Mouse (Mus musculus) CH12.LX (cell line): ENCODE results near the gene Wnk2. TPM values are rescaled to one million over a fixed set of nuclear protein-coding genes. Genes with fewer than 3 reads are reported as not detected.

Experiments
- DNase-seq: peaks from one replicate; pipeline ENCODE4 v3.0.0-alpha.2; 2013; ENCODE audit errors: extremely low read depth
- H3K27ac ChIP-seq: 2 replicates; pipeline ENCODE4 v1.5.1; 2012; ENCODE audit warnings: low read depth, mild to moderate bottlenecking, control low read depth, moderate library complexity; ENCODE audit not compliant: insufficient read depth
- H3K27me3 ChIP-seq: replicated peaks from 2 replicates; pipeline ENCODE3; 2012; ENCODE audit warnings: inconsistent platforms
- H3K36me3 ChIP-seq, 2 experiments: replicated peaks in 1 of 2; 2 replicates each; pipeline versions ENCODE3 to v1.6.1; 2012; ENCODE audit warnings: inconsistent platforms in 1 of 2, low read length in 1 of 2, mild to moderate bottlenecking in 1 of 2, mixed read lengths in 1 of 2, moderate library complexity in 1 of 2; ENCODE audit not compliant: control insufficient read depth in 1 of 2, insufficient read depth in 1 of 2
- H3K4me1 ChIP-seq, 2 experiments: 2 replicates each; pipeline ENCODE4 v1.6.1; 2012; ENCODE audit warnings: inconsistent platforms in 1 of 2, moderate library complexity in 1 of 2; ENCODE audit not compliant: insufficient read depth in 2 of 2, control insufficient read depth in 1 of 2
- H3K4me2 ChIP-seq: 2 replicates; pipeline ENCODE4 v1.6.1; 2012; ENCODE audit warnings: low read depth, mild to moderate bottlenecking, control low read depth; ENCODE audit not compliant: poor library complexity, insufficient read depth, severe bottlenecking
- H3K4me3 ChIP-seq, 3 experiments: fragments of 150-350 bp in 1 of 3; sonication (generic) in 1 of 3; replicated peaks in 1 of 3; 2 replicates each; pipeline versions ENCODE3 to v1.5.1; 2011 to 2012; ENCODE audit warnings: low read depth in 2 of 3, low read length in 2 of 3, mild to moderate bottlenecking in 2 of 3, moderate library complexity in 2 of 3, control low read depth in 1 of 3, improper control_type of control experiment in 1 of 3, inconsistent platforms in 1 of 3, mixed read lengths in 1 of 3; ENCODE audit not compliant: poor library complexity in 1 of 3
- H3K79me2 ChIP-seq: replicated peaks from 2 replicates; pipeline ENCODE4 v1.6.1; 2012; ENCODE audit warnings: mild to moderate bottlenecking, moderate library complexity; ENCODE audit not compliant: control insufficient read depth, poor library complexity, insufficient read depth, severe bottlenecking; ENCODE audit errors: extremely low read depth
- H3K9ac ChIP-seq: 2 replicates; pipeline ENCODE4 v1.6.1; 2012; ENCODE audit warnings: low read depth, mild to moderate bottlenecking, control low read depth, moderate library complexity; ENCODE audit not compliant: insufficient read depth
- H3K9me3 ChIP-seq: replicated peaks from 2 replicates; pipeline ENCODE3; 2012; ENCODE audit warnings: low read length, inconsistent platforms, mixed read lengths
- BHLHE40 ChIP-seq: IDR thresholded peaks from 2 replicates; pipeline ENCODE4 v1.6.1; 2011; ENCODE audit warnings: mild to moderate bottlenecking, low read depth, low read length, improper control_type of control experiment
- EP300 ChIP-seq: IDR thresholded peaks from 2 replicates; pipeline ENCODE4 v1.6.1; 2011; ENCODE audit warnings: low read length, improper control_type of control experiment
- GABPA ChIP-seq: IDR thresholded peaks from 2 replicates; pipeline ENCODE4 v1.6.1; 2012; ENCODE audit warnings: low read depth, low read length, improper control_type of control experiment, inconsistent platforms; ENCODE audit not compliant: insufficient replicate concordance
- JUN ChIP-seq: IDR thresholded peaks from 2 replicates; pipeline ENCODE4 v1.6.1; 2011; ENCODE audit warnings: low read depth, mild to moderate bottlenecking, low read length, improper control_type of control experiment, moderate library complexity; ENCODE audit not compliant: insufficient read depth
- KAT2A ChIP-seq: IDR thresholded peaks from 2 replicates; pipeline ENCODE4 v1.6.1; 2012; ENCODE audit warnings: low read length, improper control_type of control experiment, inconsistent platforms; ENCODE audit not compliant: insufficient replicate concordance
- MAZ ChIP-seq: IDR thresholded peaks from 2 replicates; pipeline ENCODE4 v1.6.1; 2012; ENCODE audit warnings: low read depth, mild to moderate bottlenecking, inconsistent platforms, low read length, improper control_type of control experiment, moderate library complexity
- MEF2A ChIP-seq: IDR thresholded peaks from 2 replicates; pipeline ENCODE4 v1.6.1; 2014; ENCODE audit warnings: low read depth, mild to moderate bottlenecking, inconsistent platforms, low read length, improper control_type of control experiment, borderline replicate concordance
- MYC ChIP-seq: IDR thresholded peaks from 2 replicates; pipeline ENCODE4 v1.6.1; 2011; ENCODE audit warnings: low read depth, mild to moderate bottlenecking, improper control_type of control experiment, low read length
- NELFE ChIP-seq: IDR thresholded peaks from 2 replicates; pipeline ENCODE4 v1.6.1; 2011; ENCODE audit warnings: low read depth, low read length, improper control_type of control experiment
- POLR2A ChIP-seq: IDR thresholded peaks from 2 replicates; pipeline ENCODE4 v1.6.1; 2011; ENCODE audit warnings: low read depth, mild to moderate bottlenecking, improper control_type of control experiment, low read length
- RAD21 ChIP-seq: IDR thresholded peaks from 2 replicates; pipeline ENCODE4 v1.6.1; 2011; ENCODE audit warnings: low read depth, mild to moderate bottlenecking, low read length, improper control_type of control experiment, moderate library complexity
- SMC3 ChIP-seq: IDR thresholded peaks from 2 replicates; pipeline ENCODE4 v1.6.1; 2011; ENCODE audit warnings: low read depth, low read length, improper control_type of control experiment
- TCF12 ChIP-seq: IDR thresholded peaks from 2 replicates; pipeline ENCODE4 v1.6.1; 2014; ENCODE audit warnings: low read depth, mild to moderate bottlenecking, inconsistent platforms, low read length, improper control_type of control experiment
- USF1 ChIP-seq: IDR thresholded peaks from 2 replicates; pipeline ENCODE4 v1.6.1; 2014; ENCODE audit warnings: low read depth, mild to moderate bottlenecking, inconsistent platforms, low read length, improper control_type of control experiment
- ZC3H11A ChIP-seq: IDR thresholded peaks from 2 replicates; pipeline ENCODE4 v1.6.1; 2012; ENCODE audit warnings: low read depth, mild to moderate bottlenecking, inconsistent platforms, low read length, improper control_type of control experiment
- ZKSCAN1 ChIP-seq: IDR thresholded peaks from 2 replicates; pipeline ENCODE4 v1.6.1; 2012; ENCODE audit warnings: low read depth, inconsistent platforms, low read length, improper control_type of control experiment, borderline replicate concordance
- dilution Hi-C: fragments of 300-500 bp; cut with MboI; formaldehyde crosslinking; loops from 2 replicates; pipeline ENCODE4 v1.14.3; 2020; ENCODE audit warnings: low sequenced_read_pairs; ENCODE audit not compliant: extremely low pct_unique_long_range_greater_than_20kb, extremely low pct_ligation_motif_present
- in situ Hi-C: fragments of 300-500 bp; cut with MboI; formaldehyde crosslinking; loops from 3 replicates; pipeline ENCODE4 v1.14.3; 2019; ENCODE audit warnings: low sequenced_read_pairs, low pct_ligation_motif_present, low pct_unique_long_range_greater_than_20kb, mixed read lengths
- polyA plus RNA-seq: library from polyadenylated mRNA; unstranded; fragments of >175 nt; gene quantifications from 2 replicates; pipeline ENCODE4 v1.2.1, GENCODE M21; 2012; ENCODE audit warnings: low read depth; ENCODE audit not compliant: insufficient read length
- total RNA-seq, 2 experiments: library from RNA; depleted of rRNA; stranded (reverse); fragments of 300-350 nt in 1 of 2; fragments of >200 nt in 1 of 2; gene quantifications; 2 replicates each; pipeline ENCODE4 v1.2.3; 2012 to 2014

Gene Wnk2
- total and polyA plus RNA-seq, 3 experiments = 0.04 TPM; not detected in 2

DNA sequence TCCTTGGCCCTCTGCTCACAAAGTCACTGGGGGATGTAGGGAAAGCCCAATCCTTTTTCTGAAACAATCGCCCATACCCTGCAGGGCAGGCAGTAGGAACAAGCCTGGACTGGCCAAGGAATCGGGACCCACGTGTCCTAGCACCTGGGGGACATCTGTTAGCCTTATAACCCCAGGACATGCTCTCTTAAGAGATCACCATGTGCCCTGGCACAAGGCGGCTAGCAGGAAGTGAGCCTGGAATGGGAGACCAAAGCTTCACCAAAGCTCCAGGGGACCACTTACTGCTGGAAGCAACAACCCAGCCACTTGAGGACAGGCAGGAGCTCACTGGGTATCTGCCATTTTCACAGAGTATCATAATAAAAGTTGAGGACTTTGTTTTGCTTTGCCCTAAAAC is 63.0 kb downstream of the Wnk2 start:
- H3K36me3 ChIP-seq = no peaks in the 10 kb centered on the region
- no peak for TF ChIP-seq RAD21
- TF ChIP-seq MEF2A = no peak
- no peak for TF ChIP-seq JUN
- TF ChIP-seq USF1 = no peak
- no peak for TF ChIP-seq SMC3
- TF ChIP-seq MAZ = no peak
- TF ChIP-seq NELFE = no peak
- no peak for TF ChIP-seq ZC3H11A
- TF ChIP-seq TCF12 = no peak
- TF ChIP-seq KAT2A = no peak
- H3K4me3 ChIP-seq = no peak overlapping the region
- no peak overlapping the region for H3K9ac ChIP-seq
- dilution Hi-C loops (no loop called here), in situ Hi-C loops (no loop called here)
- no peak for DNase-seq
- no peak overlapping the region for H3K4me2 ChIP-seq
- peaks cover 1% of the 10 kb centered on the region for H3K27me3 ChIP-seq
- no peaks in the 10 kb centered on the region for H3K79me2 ChIP-seq
- H3K9me3 ChIP-seq = no peaks in the 10 kb centered on the region
- no peak overlapping the region for H3K27ac ChIP-seq
- no peaks in the 10 kb centered on the region for H3K4me1 ChIP-seq

DNA sequence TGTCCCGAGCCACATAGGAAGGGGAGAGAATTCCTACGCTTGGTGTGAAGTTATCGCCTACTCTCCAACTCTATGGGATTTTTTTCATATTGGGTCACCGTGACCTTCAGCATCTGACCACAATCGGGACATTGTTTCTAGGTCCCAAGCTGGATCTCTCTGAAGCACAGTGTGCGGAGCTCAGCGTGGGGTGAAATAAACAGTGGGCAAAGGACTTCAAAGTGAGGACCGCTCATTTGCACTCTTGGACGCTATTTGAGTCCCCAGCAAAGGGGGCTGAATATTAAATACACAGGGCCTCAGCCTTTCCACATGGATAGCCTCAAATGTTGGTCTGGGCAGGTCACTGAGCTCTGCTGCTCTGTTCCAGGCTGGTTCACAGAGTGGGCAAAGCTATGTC is 63.9 kb downstream of the Wnk2 start:
- no peaks in the 10 kb centered on the region for H3K9me3 ChIP-seq

More for the DNA sequence above, 63.9 kb downstream of the Wnk2 start:
- Histone ChIP-seq H3K4me2 (no peak overlapping the region), H3K36me3 (no peaks in the 10 kb centered on the region), H3K79me2 (no peaks in the 10 kb centered on the region), H3K4me3 (no peak overlapping the region), H3K9ac (no peak overlapping the region), H3K27me3 (peaks cover 1% of the 10 kb centered on the region), H3K4me1 (no peaks in the 10 kb centered on the region), H3K27ac (no peak overlapping the region)
- DNase-seq = no peak
- TF ChIP-seq RAD21 (no peak), POLR2A (no peak), MYC (no peak), EP300 (no peak), ZC3H11A (no peak), ZKSCAN1 (no peak), BHLHE40 (no peak), GABPA (no peak)
- dilution Hi-C loops (no loop called here), in situ Hi-C loops (no loop called here)
